Mouse (Mus musculus): ENCODE data around the gene Msh2. TPM values are rescaled to one million over a fixed set of nuclear protein-coding genes. Genes with fewer than 3 reads are reported as not detected.

Gene Msh2
- polyA plus RNA-seq, 1 experiment from 2014 or later: 69.1 TPM

- ATAC-seq (ENCODE audit: low FRiP score, low TSS enrichment): no peak
- no peak overlapping the region for H3K27ac ChIP-seq (ENCODE audit: low read depth, low read length)
- no peak overlapping the region for H3K9ac ChIP-seq (ENCODE audit: low read depth, low read length)
- 76% methylated on average over 6 of the region's 6 CpGs for WGBS
- no peaks in the 10 kb centered on the region for H3K4me1 ChIP-seq (ENCODE audit: control insufficient read depth, insufficient read depth, low read length)
- H3K27me3 ChIP-seq (ENCODE audit: control insufficient read depth, insufficient read depth, low read length): no peaks in the 10 kb centered on the region
- no peak overlapping the region for H3K4me3 ChIP-seq (ENCODE audit: low read length)
- H3K36me3 ChIP-seq (ENCODE audit: control insufficient read depth, insufficient read depth, low read length): no peaks in the 10 kb centered on the region
- no peaks in the 10 kb centered on the region for H3K9me3 ChIP-seq (ENCODE audit: control insufficient read depth, low read length)
- no peak overlapping the region for H3K4me2 ChIP-seq (replicated peaks; ENCODE audit: low read depth, low read length)
These were observed 94.8 kb downstream of the Msh2 start for GRCm38 (mm10) chr17:87766888-87767287.

GRCm38 (mm10) chr17:87770766-87771165 is 98.6 kb downstream of the Msh2 start:
- no peak for ATAC-seq (ENCODE audit: low FRiP score, low TSS enrichment)
- no peaks in the 10 kb centered on the region for H3K27me3 ChIP-seq (ENCODE audit: control insufficient read depth, insufficient read depth, low read length)
- H3K4me1 ChIP-seq (ENCODE audit: control insufficient read depth, insufficient read depth, low read length): no peaks in the 10 kb centered on the region
- no peaks in the 10 kb centered on the region for H3K9me3 ChIP-seq (ENCODE audit: control insufficient read depth, low read length)
- H3K4me2 ChIP-seq (replicated peaks; ENCODE audit: low read depth, low read length): no peak overlapping the region
- H3K36me3 ChIP-seq (ENCODE audit: control insufficient read depth, insufficient read depth, low read length): no peaks in the 10 kb centered on the region
- H3K4me3 ChIP-seq (ENCODE audit: low read length): no peak overlapping the region
- no peak overlapping the region for H3K27ac ChIP-seq (ENCODE audit: low read depth, low read length)
- H3K9ac ChIP-seq (ENCODE audit: low read depth, low read length): no peak overlapping the region
- WGBS: 56% methylated on average over 5 of the region's 5 CpGs

DNA sequence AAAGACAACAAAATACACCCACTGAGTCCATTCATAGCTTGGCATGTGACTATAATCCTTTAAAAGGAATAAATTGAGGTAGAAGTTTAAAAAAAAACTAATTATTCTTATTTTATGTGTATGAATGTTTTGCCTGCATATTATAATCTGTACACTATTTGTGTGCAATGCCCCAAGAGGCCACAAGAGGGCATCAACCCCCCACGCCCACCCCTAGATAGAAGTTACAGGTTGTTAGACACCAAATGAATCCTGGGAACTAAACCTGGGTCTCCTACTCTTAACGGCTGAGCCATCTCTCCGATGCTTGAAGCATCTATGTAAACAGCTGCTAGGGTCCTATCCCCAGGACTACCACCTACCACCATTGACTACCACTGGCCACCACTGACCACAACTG is 101.0 kb downstream of the Msh2 start:
- Histone ChIP-seq H3K4me1 (ENCODE audit: control insufficient read depth, insufficient read depth, low read length) (no peaks in the 10 kb centered on the region), H3K9me3 (ENCODE audit: control insufficient read depth, low read length) (no peaks in the 10 kb centered on the region), H3K36me3 (ENCODE audit: control insufficient read depth, insufficient read depth, low read length) (no peaks in the 10 kb centered on the region), H3K4me3 (ENCODE audit: low read length) (no peak overlapping the region), H3K27ac (ENCODE audit: low read depth, low read length) (no peak overlapping the region), H3K4me2 (replicated peaks; ENCODE audit: low read depth, low read length) (no peak overlapping the region), H3K9ac (ENCODE audit: low read depth, low read length) (no peak overlapping the region), H3K27me3 (ENCODE audit: control insufficient read depth, insufficient read depth, low read length) (no peaks in the 10 kb centered on the region)
- no peak for ATAC-seq (ENCODE audit: low FRiP score, low TSS enrichment)
- 66% methylated on average over 3 of the region's 3 CpGs for WGBS

Other genes starting within 250 kb of the Msh2 start
- gene Stpg4, start 244.6 kb upstream of the Msh2 start, polyA plus RNA-seq (2014; fragmentation: Nextera tagmentation; extraction: Ambion mirVana): 0.51 TPM in 1 of 2 replicates, not detected in the other
- 1,015 and 1,361 TPM in 2 replicates for gene Calm2, start 225.4 kb upstream of the Msh2 start, polyA plus RNA-seq (2014; fragmentation: Nextera tagmentation; extraction: Ambion mirVana)
- 260 and 274 TPM in 2 replicates for gene Epcam, start 36.4 kb upstream of the Msh2 start, polyA plus RNA-seq (2014; fragmentation: Nextera tagmentation; extraction: Ambion mirVana)
- not detected in 2 replicates for gene Kcnk12, start 125.7 kb downstream of the Msh2 start, polyA plus RNA-seq (2014; fragmentation: Nextera tagmentation; extraction: Ambion mirVana)
- not detected in 2 replicates for gene Rpl36-ps4, start 248.6 kb downstream of the Msh2 start, polyA plus RNA-seq (2014; fragmentation: Nextera tagmentation; extraction: Ambion mirVana)

Data from kidney, embryonic 14.5 days (tissue).